Mouse (Mus musculus): ENCODE results near the gene Lag3. TPM values are rescaled to one million over a fixed set of nuclear protein-coding genes. Genes with fewer than 3 reads are reported as not detected.

Lag3 gene
- polyA plus RNA-seq, 1 experiment from 2014 or later = 0.49 TPM

DNA sequence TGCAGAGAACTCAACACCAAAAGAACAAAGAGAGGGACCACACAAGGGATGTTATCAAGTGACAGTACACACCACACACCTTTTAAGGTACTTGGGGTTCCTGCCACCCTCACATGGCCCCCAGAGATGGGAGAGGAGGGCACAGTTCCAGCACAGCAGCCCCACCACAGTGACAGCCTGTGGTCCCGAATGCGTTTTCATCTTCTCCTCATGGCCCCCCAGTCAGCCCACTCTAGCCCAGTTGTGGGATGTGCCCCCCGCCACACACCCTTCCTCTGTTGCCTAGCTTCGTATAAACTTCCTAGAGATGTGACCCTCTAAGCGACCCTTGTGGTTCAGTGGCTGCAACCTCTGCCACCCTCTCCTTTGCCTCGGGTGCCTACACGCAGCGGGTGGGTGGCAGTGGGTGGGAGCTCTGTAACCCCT is 25.5 kb downstream of the Lag3 start:
- peaks cover 33% of the 10 kb centered on the region for H3K27me3 ChIP-seq
- no peak for TF ChIP-seq CTCF (IDR thresholded peaks at IDR 0.05)
- no peak for DNase-seq (ENCODE audit: low read depth, low spot score)
- ChIA-PET POLR2A (no interaction called here), CTCF (no interaction called here)
- no peak for ATAC-seq
- in situ Hi-C loops (cut with MboI; ENCODE audit: low pct_unique_long_range_greater_than_20kb) = loop anchor here (10.0 kb wide), 1 partner anchor 189 kb away; no protein-coding TSS in a partner anchor

DNA sequence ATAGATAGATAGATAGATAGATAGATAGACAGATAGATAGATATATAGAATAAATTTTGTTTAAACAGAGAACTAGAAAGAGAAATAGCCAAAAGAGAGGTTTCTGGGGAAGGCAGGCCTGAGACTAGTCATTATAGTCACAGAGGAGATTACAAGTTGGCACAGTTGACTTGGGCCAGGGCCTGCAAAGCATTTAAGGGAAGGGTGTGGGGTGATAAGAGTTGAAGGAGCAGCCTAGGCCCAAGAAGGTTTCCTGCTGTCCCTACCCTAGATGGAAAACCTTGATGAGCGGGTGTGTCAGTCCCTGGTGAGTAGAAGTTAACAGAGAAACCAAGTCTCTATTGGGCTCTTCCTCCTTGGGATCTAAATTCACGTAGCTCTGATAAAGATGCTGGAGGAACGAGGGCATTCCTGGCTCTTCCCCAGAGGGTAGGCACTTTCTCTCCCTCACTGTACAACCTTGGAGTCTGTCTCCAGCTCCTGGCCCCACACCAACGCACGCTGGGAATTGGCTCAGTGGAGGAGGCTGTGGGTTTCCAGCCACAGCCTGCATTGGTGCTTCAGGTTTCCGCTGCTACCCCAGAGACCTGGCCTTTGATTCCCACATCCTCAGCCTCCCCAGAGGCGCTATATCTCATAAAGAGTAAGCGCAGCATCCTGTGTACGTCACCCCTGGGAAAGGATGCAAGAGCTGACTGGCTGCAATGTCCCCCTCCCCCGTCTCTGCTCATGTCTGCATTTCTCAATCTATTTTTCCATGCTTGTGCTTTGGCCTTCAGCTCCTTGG is 26.6 kb downstream of the Lag3 start:
- ChIA-PET POLR2A (no interaction called here), CTCF (no interaction called here)
- DNase-seq (ENCODE audit: low read depth, low spot score) = no peak
- no peak for ATAC-seq
- peaks cover 36% of the 10 kb centered on the region for H3K27me3 ChIP-seq
- in situ Hi-C loops (cut with MboI; ENCODE audit: low pct_unique_long_range_greater_than_20kb) = loop anchor here (10.0 kb wide), 1 partner anchor 190 kb away; no protein-coding TSS in a partner anchor
- TF ChIP-seq CTCF (IDR thresholded peaks at IDR 0.05) = no peak

- CTCF ChIA-PET = interaction anchor here (0.8 to 1.6 kb wide), 2 partner anchors 21 to 23 kb away, joined by 3 to 6 read pairs; no protein-coding TSS in a partner anchor
- DNase-seq (ENCODE audit: low read depth, low spot score) = no peak
- POLR2A ChIA-PET = interaction anchor here (0.6 kb wide), 1 partner anchor 41 kb away, joined by 3 read pairs; no protein-coding TSS in a partner anchor
- peaks cover 31% of the 10 kb centered on the region for H3K27me3 ChIP-seq
- no peak for ATAC-seq
- TF ChIP-seq CTCF (IDR thresholded peaks at IDR 0.05) = no peak
- in situ Hi-C loops (cut with MboI; ENCODE audit: low pct_unique_long_range_greater_than_20kb) = loop anchor here (10.0 kb wide), 1 partner anchor 191 kb away; no protein-coding TSS in a partner anchor
These were observed 28.2 kb downstream of the Lag3 start for GRCm38 (mm10) chr6:124883351-124883750.

DNA sequence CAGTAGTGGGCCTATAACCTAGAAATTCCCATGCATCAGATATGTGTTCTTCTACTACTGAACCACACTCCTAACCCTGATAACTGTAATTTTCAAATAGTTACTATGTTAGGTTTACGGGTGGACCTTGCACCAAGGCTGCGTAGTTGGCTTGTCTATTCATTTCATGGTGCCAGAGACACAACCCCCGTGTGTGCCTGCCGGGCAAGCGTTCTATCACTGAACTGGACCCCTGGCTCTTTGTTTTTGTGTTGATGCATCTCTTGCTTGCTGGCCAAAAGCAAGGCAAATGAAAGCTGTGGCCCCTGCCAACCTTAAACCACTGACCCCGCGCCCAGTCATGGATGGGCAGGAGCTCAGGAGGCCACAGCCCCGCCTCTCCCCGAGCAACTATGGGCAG is 29.7 kb downstream of the Lag3 start:
- no peak for TF ChIP-seq CTCF (IDR thresholded peaks at IDR 0.05)
- POLR2A ChIA-PET = no interaction called here
- in situ Hi-C loops (cut with MboI; ENCODE audit: low pct_unique_long_range_greater_than_20kb) = loop anchor here (10.0 kb wide), 1 partner anchor 193 kb away; no protein-coding TSS in a partner anchor
- CTCF ChIA-PET = interaction anchor here (1.6 to 2.3 kb wide), 2 partner anchors 10 to 22 kb away, joined by 6 read pairs; no protein-coding TSS in a partner anchor
- ATAC-seq (no peak), DNase-seq (ENCODE audit: low read depth, low spot score) (no peak)
- peaks cover 30% of the 10 kb centered on the region for H3K27me3 ChIP-seq

DNA sequence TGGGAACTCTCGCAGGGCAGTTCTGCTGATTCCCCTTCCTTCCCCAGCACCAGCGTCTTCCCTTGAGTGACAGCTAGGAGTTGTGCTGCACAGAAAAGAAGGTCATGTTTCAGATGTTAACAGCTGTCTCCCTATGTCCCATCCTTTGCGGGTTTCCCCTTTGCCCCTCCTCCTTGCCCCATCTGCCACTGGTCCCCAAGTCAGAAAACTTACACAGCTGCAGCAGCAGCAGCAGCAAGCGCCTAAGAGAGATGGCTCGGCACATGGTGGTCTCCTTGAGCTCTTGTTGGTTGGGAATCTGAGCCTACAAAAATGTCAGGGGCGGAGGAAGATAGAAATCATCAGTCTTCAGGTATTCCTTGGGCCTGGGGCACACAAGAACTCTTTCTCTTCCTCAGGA is 32.1 kb downstream of the Lag3 start:
- no peak for ATAC-seq
- ChIA-PET POLR2A (no interaction called here), CTCF (interaction anchor here (1.4 to 2.3 kb wide), 2 partner anchors 13 to 32 kb away, joined by 3 to 6 read pairs; no protein-coding TSS in a partner anchor)
- peaks cover 24% of the 10 kb centered on the region for H3K27me3 ChIP-seq
- in situ Hi-C loops (cut with MboI; ENCODE audit: low pct_unique_long_range_greater_than_20kb) = no loop called here
- no peak for DNase-seq (ENCODE audit: low read depth, low spot score)
- no peak for TF ChIP-seq CTCF (IDR thresholded peaks at IDR 0.05)

- TF ChIP-seq CTCF (IDR thresholded peaks at IDR 0.05) = no peak
- POLR2A ChIA-PET = interaction anchor here (1.0 kb wide), 1 partner anchor 44 kb away, joined by 5 read pairs; no protein-coding TSS in a partner anchor
These were observed 37.2 kb downstream of the Lag3 start for GRCm38 (mm10) chr6:124874348-124874747.

DNA sequence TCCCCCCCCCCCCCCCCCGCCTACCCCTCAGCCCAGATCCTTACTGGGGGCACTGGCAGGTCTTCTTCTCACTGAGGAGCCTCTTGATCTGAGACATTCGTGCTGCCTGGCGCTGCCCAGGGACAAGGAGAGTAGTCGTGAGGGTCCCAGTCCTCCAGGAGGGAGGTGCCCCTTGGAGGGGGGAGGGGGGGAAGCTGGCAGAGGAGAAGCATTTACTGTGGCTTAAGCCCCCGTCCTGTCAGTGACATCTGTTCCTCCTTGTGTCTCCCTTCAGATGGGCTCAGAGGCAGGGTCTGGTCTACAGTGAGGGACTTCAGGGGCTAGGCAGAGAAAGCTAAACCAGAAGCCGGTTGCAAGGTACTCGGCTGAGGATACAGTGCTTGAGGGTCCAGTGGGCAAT is 44.9 kb downstream of the Lag3 start:
- in situ Hi-C loops (cut with MboI; ENCODE audit: low pct_unique_long_range_greater_than_20kb) = loop anchor here (5.0 kb wide), 1 partner anchor 36 kb away; no protein-coding TSS in a partner anchor
- TF ChIP-seq CTCF (IDR thresholded peaks at IDR 0.05) = no peak
- ChIA-PET POLR2A (no interaction called here), CTCF (interaction anchor here (0.9 to 1.2 kb wide), 2 partner anchors 37 to 63 kb away, joined by 3 read pairs; no protein-coding TSS in a partner anchor)
- DNase-seq (ENCODE audit: low read depth, low spot score) (no peak), ATAC-seq (no peak)
- H3K27me3 ChIP-seq = peaks cover 26% of the 10 kb centered on the region

More at GRCm38 (mm10) chr6:124874348-124874747, 37.2 kb downstream of the Lag3 start:
- DNase-seq (ENCODE audit: low read depth, low spot score) (no peak), ATAC-seq (no peak)
- peaks cover 35% of the 10 kb centered on the region for H3K27me3 ChIP-seq
- in situ Hi-C loops (cut with MboI; ENCODE audit: low pct_unique_long_range_greater_than_20kb) = no loop called here
- CTCF ChIA-PET = interaction anchor here (0.9 to 1.4 kb wide), 2 partner anchors 29 to 30 kb away, joined by 3 to 6 read pairs; no protein-coding TSS in a partner anchor

- ATAC-seq (no peak), DNase-seq (ENCODE audit: low read depth, low spot score) (no peak)
- H3K27me3 ChIP-seq = peaks cover 26% of the 10 kb centered on the region
- in situ Hi-C loops (cut with MboI; ENCODE audit: low pct_unique_long_range_greater_than_20kb) = loop anchor here (5.0 kb wide), 1 partner anchor 36 kb away; no protein-coding TSS in a partner anchor
- no peak for TF ChIP-seq CTCF (IDR thresholded peaks at IDR 0.05)
- ChIA-PET CTCF (interaction anchor here (1.4 kb wide), 1 partner anchor 32 kb away, joined by 3 read pairs; no protein-coding TSS in a partner anchor), POLR2A (no interaction called here)
These were observed 45.6 kb downstream of the Lag3 start for GRCm38 (mm10) chr6:124865766-124866362.

- peaks cover 22% of the 10 kb centered on the region for H3K27me3 ChIP-seq
- in situ Hi-C loops (cut with MboI; ENCODE audit: low pct_unique_long_range_greater_than_20kb) = no loop called here
- CTCF ChIA-PET = interaction anchor here (0.7 kb wide), 1 partner anchor 67 kb away, joined by 3 read pairs; the partner anchor contains the start of gene Mlf2
- no peak for ATAC-seq
- POLR2A ChIA-PET = interaction anchor here (0.5 to 0.8 kb wide), 3 partner anchors 29 to 146 kb away, joined by 3 to 4 read pairs (median 4); partner anchors contain the start of gene Mlf2
- TF ChIP-seq CTCF (IDR thresholded peaks at IDR 0.05) = no peak
- no peak for DNase-seq (ENCODE audit: low read depth, low spot score)
These were observed 47.7 kb downstream of the Lag3 start, which contains the start of gene Gpr162 for GRCm38 (mm10) chr6:124863658-124864298. Gene Gpr162, minus strand, starts transcription at chr6:124863983.
